Mouse (Mus musculus) erythroblast, embryonic 14.5 days (primary cell): ENCODE data around the gene Olfr477. TPM values are rescaled to one million over a fixed set of nuclear protein-coding genes. Genes with fewer than 3 reads are reported as not detected.
"Not testable (repeated sequence)": the region's sequence is repeated elsewhere in the genome, so short reads cannot be mapped to it uniquely, and the experiment has no call there.

Experiments
- H3K27me3 ChIP-seq: 2 replicates; pipeline ENCODE4 v1.6.1; 2012; ENCODE audit warnings: inconsistent platforms; ENCODE audit not compliant: control insufficient read depth
- H3K36me3 ChIP-seq: 2 replicates; pipeline ENCODE4 v1.6.1; 2012; ENCODE audit warnings: mild to moderate bottlenecking, inconsistent platforms; ENCODE audit not compliant: control insufficient read depth
- H3K4me1 ChIP-seq: 2 replicates; pipeline ENCODE4 v1.6.1; 2012; ENCODE audit warnings: inconsistent platforms; ENCODE audit not compliant: control insufficient read depth
- H3K4me3 ChIP-seq: replicated peaks from 2 replicates; pipeline ENCODE3; 2012; ENCODE audit warnings: moderate library complexity, mild to moderate bottlenecking, inconsistent platforms
- H3K9me3 ChIP-seq: 2 replicates; pipeline ENCODE4 v1.6.1; 2012; ENCODE audit warnings: low read length, inconsistent platforms, mixed read lengths; ENCODE audit not compliant: control insufficient read depth
- GATA1 ChIP-seq: IDR thresholded peaks from 2 replicates; pipeline ENCODE4 v1.6.1; 2012; ENCODE audit warnings: low read length, inconsistent platforms, mixed read lengths
- TAL1 ChIP-seq: IDR thresholded peaks from 3 replicates; pipeline ENCODE4 v1.6.1; 2012; ENCODE audit warnings: low read length, inconsistent platforms, mixed read lengths
- polyA plus RNA-seq: library from polyadenylated mRNA; stranded (reverse); fragments of >175 nt; gene quantifications from 2 replicates; pipeline ENCODE4 v1.2.3, GENCODE M21; 2012

The Olfr477 gene
- not detected in 2 replicates for polyA plus RNA-seq

- Histone ChIP-seq H3K4me1 (no peaks in the 10 kb centered on the region), H3K27me3 (no peaks in the 10 kb centered on the region), H3K9me3 (peaks cover 3% of the 10 kb centered on the region), H3K36me3 (no peaks in the 10 kb centered on the region), H3K4me3 (no peak within 1 kb of the TSS)
- TF ChIP-seq GATA1: no peak
- no peak for TF ChIP-seq TAL1
These were observed at the start of gene Olfr477 for GRCm38 (mm10) chr7:107986393-107986792. TSS of gene Olfr477 (plus strand) at chr7:107986693.

DNA sequence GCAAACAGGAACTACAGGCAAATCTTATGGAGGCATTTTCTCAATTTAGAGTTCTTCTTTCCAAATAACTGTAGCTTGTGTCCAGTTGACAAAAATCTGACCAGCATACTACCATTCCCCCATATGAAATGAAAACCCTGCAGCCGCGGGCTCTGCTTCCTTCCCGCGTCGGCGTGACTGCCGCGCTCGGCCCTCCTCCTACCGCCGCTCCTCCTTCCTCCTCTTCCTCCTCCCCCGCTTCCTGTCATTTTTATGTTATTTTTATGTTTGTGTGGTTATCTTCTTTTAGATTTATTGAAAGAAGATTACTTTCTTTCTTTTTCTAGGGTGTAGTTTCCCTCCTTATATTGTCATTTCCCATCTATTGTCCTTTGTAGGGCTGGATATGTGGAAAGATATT lies 34.0 kb upstream of the Olfr477 start:
- not testable (repeated sequence) for H3K4me3 ChIP-seq, H3K4me1 ChIP-seq, H3K36me3 ChIP-seq, H3K27me3 ChIP-seq
- peaks cover 13% of the 10 kb centered on the region for H3K9me3 ChIP-seq

DNA sequence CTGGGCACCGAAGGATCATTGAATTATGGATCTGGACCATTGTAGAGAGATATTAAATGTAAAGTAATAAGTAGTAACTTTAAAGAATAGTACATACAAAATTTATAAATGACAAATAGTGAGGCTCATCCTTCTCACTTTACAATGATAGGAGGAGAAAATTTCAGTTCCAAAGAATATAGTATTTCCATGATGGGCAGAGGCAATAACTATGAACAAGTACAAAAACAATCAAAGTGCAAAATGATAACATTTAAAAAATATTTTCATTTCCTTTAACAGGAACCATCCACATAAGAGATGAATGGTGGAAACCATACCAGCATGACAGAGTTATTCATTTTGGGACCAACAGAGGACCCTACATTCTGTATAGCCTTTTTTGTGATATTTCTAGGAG lies 32.1 kb upstream of the Olfr477 start, which contains the start of gene Olfr474:
Olfr474 (plus strand) TSS at position 301 of the 400 bp plus-strand sequence.
- no peak for TF ChIP-seq TAL1
- no peak for TF ChIP-seq GATA1
- Histone ChIP-seq H3K36me3 (no peaks in the 10 kb centered on the region), H3K4me1 (no peaks in the 10 kb centered on the region), H3K4me3 (no peak within 1 kb of the TSS), H3K27me3 (no peaks in the 10 kb centered on the region), H3K9me3 (peaks cover 13% of the 10 kb centered on the region)

- H3K27me3 ChIP-seq: no peaks in the 10 kb centered on the region
- H3K9me3 ChIP-seq: no peaks in the 10 kb centered on the region
- TF ChIP-seq GATA1: no peak
- no peaks in the 10 kb centered on the region for H3K4me1 ChIP-seq
- H3K4me3 ChIP-seq: no peak within 1 kb of the TSS
- no peaks in the 10 kb centered on the region for H3K36me3 ChIP-seq
These were observed 22.0 kb upstream of the Olfr477 start, which contains the start of gene Olfr476 for GRCm38 (mm10) chr7:107964503-107964902. TSS of gene Olfr476 (plus strand) at chr7:107964803.

GRCm38 (mm10) chr7:108014256-108014655 lies 27.8 kb downstream of the Olfr477 start:
- H3K9me3 ChIP-seq, H3K27me3 ChIP-seq, H3K36me3 ChIP-seq, H3K4me3 ChIP-seq, H3K4me1 ChIP-seq: not testable (repeated sequence)

- H3K4me3 ChIP-seq: no peak within 1 kb of the TSS
- no peaks in the 10 kb centered on the region for H3K4me1 ChIP-seq
- no peaks in the 10 kb centered on the region for H3K27me3 ChIP-seq
- no peaks in the 10 kb centered on the region for H3K36me3 ChIP-seq
- TF ChIP-seq TAL1: no peak
- no peak for TF ChIP-seq GATA1
- H3K9me3 ChIP-seq: peaks cover 8% of the 10 kb centered on the region
These were observed 47.4 kb downstream of the Olfr477 start, which contains the start of gene Olfr478 for GRCm38 (mm10) chr7:108033889-108034288. TSS of gene Olfr478 (minus strand) at chr7:108033989.

Other genes starting within 250 kb of the Olfr477 start
- 0.02 TPM in 1 of 2 replicates, not detected in the other for gene Cyb5r2, start 228.7 kb upstream of the Olfr477 start, polyA plus RNA-seq
- gene Ovch2, start 185.5 kb upstream of the Olfr477 start, polyA plus RNA-seq: not detected in 2 replicates
- not detected in 2 replicates for gene Olfr467, start 174.4 kb upstream of the Olfr477 start, polyA plus RNA-seq
- not detected in 2 replicates for gene Olfr469, start 161.2 kb upstream of the Olfr477 start, polyA plus RNA-seq
- gene Olfr470, start 139.2 kb upstream of the Olfr477 start, polyA plus RNA-seq: not detected in 2 replicates
- gene Olfr472, start 88.8 kb upstream of the Olfr477 start, polyA plus RNA-seq: 0.01 TPM in 1 of 2 replicates, not detected in the other
- not detected in 2 replicates for gene Olfr473, start 56.2 kb upstream of the Olfr477 start, polyA plus RNA-seq
- gene Olfr474, start 32.0 kb upstream of the Olfr477 start, polyA plus RNA-seq: not detected in 2 replicates
- gene Olfr476, start 21.9 kb upstream of the Olfr477 start, polyA plus RNA-seq: not detected in 2 replicates
- gene Olfr478, start 47.3 kb downstream of the Olfr477 start, polyA plus RNA-seq: not detected in 2 replicates
- gene Olfr479, start 64.0 kb downstream of the Olfr477 start, polyA plus RNA-seq: not detected in 2 replicates
- gene Olfr480, start 80.7 kb downstream of the Olfr477 start, polyA plus RNA-seq: not detected in 2 replicates
- gene Olfr481, start 93.2 kb downstream of the Olfr477 start, polyA plus RNA-seq: not detected in 2 replicates
- not detected in 2 replicates for gene Olfr482, start 110.9 kb downstream of the Olfr477 start, polyA plus RNA-seq
- gene Olfr483, start 114.2 kb downstream of the Olfr477 start, polyA plus RNA-seq: not detected in 2 replicates
- gene Olfr484, start 140.8 kb downstream of the Olfr477 start, polyA plus RNA-seq: not detected in 2 replicates
- gene Olfr485, start 173.2 kb downstream of the Olfr477 start, polyA plus RNA-seq: not detected in 2 replicates
- gene Olfr486, start 186.0 kb downstream of the Olfr477 start, polyA plus RNA-seq: not detected in 2 replicates
- not detected in 2 replicates for gene Olfr487, start 227.9 kb downstream of the Olfr477 start, polyA plus RNA-seq